Mouse (Mus musculus): ENCODE data around the gene Ednrb. TPM values are rescaled to one million over a fixed set of nuclear protein-coding genes. Genes with fewer than 3 reads are reported as not detected.
"Not testable (repeated sequence)": the region's sequence is repeated elsewhere in the genome, so short reads cannot be mapped to it uniquely, and the experiment has no call there.

Ednrb gene
- polyA plus RNA-seq, 2 experiments = 2.3 to 7.5 TPM

- Histone ChIP-seq H3K4me1 (replicated peaks; ENCODE audit: control insufficient read depth in 2 of 2, insufficient read depth in 2 of 2, low read length in 1 of 2) (no peaks in the 10 kb centered on the region), H3K36me3 (replicated peaks; ENCODE audit: control insufficient read depth, insufficient read depth, low read depth) (no peaks in the 10 kb centered on the region), H3K27ac (no peak overlapping the region), H3K9ac (replicated peaks) (no peak overlapping the region), H3K4me3 (ENCODE audit: insufficient read depth in 1 of 2, low read depth in 2 of 2, low read length in 2 of 2) (no peak overlapping the region), H3K9me3 (ENCODE audit: control insufficient read depth, low read length) (no peaks in the 10 kb centered on the region), H3K27me3 (ENCODE audit: control insufficient read depth, insufficient read depth, low read length) (no peaks in the 10 kb centered on the region), H3K4me2 (ENCODE audit: low read depth) (no peak overlapping the region)
- peak; percentile 21; the same call in 1 of the 2 replicates for ATAC-seq (ENCODE audit: insufficient read depth)
- WGBS (ENCODE audit: insufficient replicate concordance) = 18% methylated on average over 9 of the region's 9 CpGs
- TF ChIP-seq EP300 (IDR thresholded peaks at IDR 0.05; ENCODE audit: low read depth) (no peak), CTCF (IDR thresholded peaks at IDR 0.05; ENCODE audit: low read depth) (no peak)
- DNase-seq (ENCODE audit: low read depth in 3 of 3, low spot score in 3 of 3) = peak in 1 of 3 experiments; percentile 7
These were observed 58.9 kb downstream of the Ednrb start for GRCm38 (mm10) chr14:103785096-103785965.

GRCm38 (mm10) chr14:103780336-103780735, 63.9 kb downstream of the Ednrb start:
- H3K27ac ChIP-seq; H3K4me2 ChIP-seq (ENCODE audit: low read depth); H3K27me3 ChIP-seq (ENCODE audit: control insufficient read depth, insufficient read depth, low read length); H3K9ac ChIP-seq (replicated peaks); H3K36me3 ChIP-seq (replicated peaks; ENCODE audit: control insufficient read depth, insufficient read depth, low read depth); DNase-seq (ENCODE audit: low read depth in 3 of 3, low spot score in 3 of 3); H3K4me1 ChIP-seq (replicated peaks; ENCODE audit: control insufficient read depth in 2 of 2, insufficient read depth in 2 of 2, low read length in 1 of 2); H3K4me3 ChIP-seq (ENCODE audit: insufficient read depth in 1 of 2, low read depth in 2 of 2, low read length in 2 of 2); H3K9me3 ChIP-seq (ENCODE audit: control insufficient read depth, low read length): not testable (repeated sequence)
- WGBS (ENCODE audit: insufficient replicate concordance) = 49% methylated on average over 6 of the region's 6 CpGs
- ATAC-seq (ENCODE audit: insufficient read depth) = peak; percentile 52; the same call in 1 of the 2 replicates

- WGBS (ENCODE audit: insufficient replicate concordance) = 66% methylated on average over 6 of the region's 6 CpGs
- Histone ChIP-seq H3K27ac (no peak overlapping the region), H3K9ac (replicated peaks) (no peak overlapping the region), H3K4me2 (ENCODE audit: low read depth) (no peak overlapping the region), H3K9me3 (ENCODE audit: control insufficient read depth, low read length) (no peaks in the 10 kb centered on the region), H3K4me1 (replicated peaks; ENCODE audit: control insufficient read depth in 2 of 2, insufficient read depth in 2 of 2, low read length in 1 of 2) (no peaks in the 10 kb centered on the region), H3K27me3 (ENCODE audit: control insufficient read depth, insufficient read depth, low read length) (no peaks in the 10 kb centered on the region), H3K4me3 (ENCODE audit: insufficient read depth in 1 of 2, low read depth in 2 of 2, low read length in 2 of 2) (no peak overlapping the region), H3K36me3 (replicated peaks; ENCODE audit: control insufficient read depth, insufficient read depth, low read depth) (no peaks in the 10 kb centered on the region)
- TF ChIP-seq EP300 (IDR thresholded peaks at IDR 0.05; ENCODE audit: low read depth) (no peak), CTCF (IDR thresholded peaks at IDR 0.05; ENCODE audit: low read depth) (no peak)
- ATAC-seq (ENCODE audit: insufficient read depth) = no peak
- DNase-seq (ENCODE audit: low read depth in 3 of 3, low spot score in 3 of 3) = no peak
These were observed 64.9 kb downstream of the Ednrb start for GRCm38 (mm10) chr14:103779276-103779675.

GRCm38 (mm10) chr14:103778533-103779151, 65.6 kb downstream of the Ednrb start:
- Histone ChIP-seq H3K4me1 (replicated peaks; ENCODE audit: control insufficient read depth in 2 of 2, insufficient read depth in 2 of 2, low read length in 1 of 2) (no peaks in the 10 kb centered on the region), H3K36me3 (replicated peaks; ENCODE audit: control insufficient read depth, insufficient read depth, low read depth) (no peaks in the 10 kb centered on the region), H3K4me3 (ENCODE audit: insufficient read depth in 1 of 2, low read depth in 2 of 2, low read length in 2 of 2) (no peak overlapping the region), H3K27ac (no peak overlapping the region), H3K27me3 (ENCODE audit: control insufficient read depth, insufficient read depth, low read length) (no peaks in the 10 kb centered on the region), H3K9me3 (ENCODE audit: control insufficient read depth, low read length) (no peaks in the 10 kb centered on the region), H3K4me2 (ENCODE audit: low read depth) (no peak overlapping the region), H3K9ac (replicated peaks) (no peak overlapping the region)
- no peak for DNase-seq (ENCODE audit: low read depth in 3 of 3, low spot score in 3 of 3)
- WGBS (ENCODE audit: insufficient replicate concordance) = 63% methylated on average over 13 of the region's 13 CpGs
- ATAC-seq (ENCODE audit: insufficient read depth) = no peak
- TF ChIP-seq CTCF (IDR thresholded peaks at IDR 0.05; ENCODE audit: low read depth) = no peak
- no peak for TF ChIP-seq EP300 (IDR thresholded peaks at IDR 0.05; ENCODE audit: low read depth)

GRCm38 (mm10) chr14:103778009-103778431, 66.2 kb downstream of the Ednrb start:
- H3K36me3 ChIP-seq (replicated peaks; ENCODE audit: control insufficient read depth, insufficient read depth, low read depth) = no peaks in the 10 kb centered on the region
- 55% methylated on average over 12 of the region's 12 CpGs for WGBS (ENCODE audit: insufficient replicate concordance)
- H3K4me3 ChIP-seq (ENCODE audit: insufficient read depth in 1 of 2, low read depth in 2 of 2, low read length in 2 of 2) = no peak overlapping the region
- ATAC-seq (ENCODE audit: insufficient read depth) = no peak
- TF ChIP-seq EP300 (IDR thresholded peaks at IDR 0.05; ENCODE audit: low read depth) = no peak
- TF ChIP-seq CTCF (IDR thresholded peaks at IDR 0.05; ENCODE audit: low read depth) = no peak
- H3K4me1 ChIP-seq (replicated peaks; ENCODE audit: control insufficient read depth in 2 of 2, insufficient read depth in 2 of 2, low read length in 1 of 2) = no peaks in the 10 kb centered on the region
- no peak overlapping the region for H3K27ac ChIP-seq
- DNase-seq (ENCODE audit: low read depth in 3 of 3, low spot score in 3 of 3) = no peak
- no peak overlapping the region for H3K9ac ChIP-seq (replicated peaks)
- no peaks in the 10 kb centered on the region for H3K27me3 ChIP-seq (ENCODE audit: control insufficient read depth, insufficient read depth, low read length)
- H3K4me2 ChIP-seq (ENCODE audit: low read depth) = no peak overlapping the region
- H3K9me3 ChIP-seq (ENCODE audit: control insufficient read depth, low read length) = no peaks in the 10 kb centered on the region
